Mouse (Mus musculus) bone marrow macrophage, adult 2 months (primary cell): ENCODE results near the gene Kat6b.

ENCODE experiments used
- CTCF ChIP-seq: IDR thresholded peaks from 2 replicates; pipeline ENCODE4 v1.5.1; 2012; ENCODE audit warnings: low read depth, mild to moderate bottlenecking, low read length, moderate library complexity
- POLR2A ChIP-seq: IDR thresholded peaks from 2 replicates; pipeline ENCODE4 v1.6.1; 2012; ENCODE audit warnings: mild to moderate bottlenecking, low read depth, low read length, borderline replicate concordance

DNA sequence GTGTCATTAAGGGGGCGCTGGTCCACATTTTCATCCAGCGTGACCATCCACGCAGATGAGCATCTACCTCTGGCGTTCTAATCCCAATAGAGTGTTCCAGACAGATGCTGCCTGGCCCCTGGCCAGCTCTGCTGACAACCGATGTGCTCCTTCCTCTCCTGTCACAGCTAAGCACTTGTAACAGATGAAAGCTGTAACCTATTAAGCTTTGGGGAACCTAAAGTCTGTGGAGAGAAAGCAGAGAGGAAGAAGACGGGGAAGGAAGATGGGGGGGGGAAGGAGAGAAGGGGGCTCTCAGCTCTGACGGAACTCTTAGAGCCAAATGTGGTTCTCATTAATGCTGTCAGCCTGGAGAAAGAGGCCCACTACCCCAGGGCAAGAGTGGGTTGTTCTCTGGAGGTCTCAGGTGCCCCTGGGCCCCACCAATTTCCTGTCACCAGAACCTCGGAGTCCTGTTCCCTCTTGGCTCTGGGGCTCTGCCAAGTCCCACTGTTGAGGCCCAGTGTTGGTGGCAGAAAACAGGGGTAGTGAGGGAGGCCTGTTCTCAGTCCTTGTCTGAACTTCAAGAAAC is 198.5 kb downstream of the Kat6b start:
- TF ChIP-seq CTCF (no peak), POLR2A (no peak)
